Mouse (Mus musculus): Measurements from ENCODE around the gene Rab2b. TPM values are rescaled to one million over a fixed set of nuclear protein-coding genes. Genes with fewer than 3 reads are reported as not detected.

Gene Rab2b
- total and polyA plus RNA-seq, 2 experiments from 2014 or later: 10.3 to 11.9 TPM

- ATAC-seq (ENCODE audit: insufficient read depth, low read depth) (peak; percentile 100), DNase-seq (ENCODE audit: low spot score) (peak; percentile 96)
- H3K9me3 ChIP-seq (replicated peaks; ENCODE audit: control insufficient read depth, low read length): no peaks in the 10 kb centered on the region
- peaks cover 10% of the 10 kb centered on the region for H3K36me3 ChIP-seq (replicated peaks; ENCODE audit: control insufficient read depth, insufficient read depth, low read length)
- peak within 1 kb of the TSS; percentile 86 for H3K9ac ChIP-seq (replicated peaks; ENCODE audit: low read depth, low read length)
- H3K4me2 ChIP-seq (ENCODE audit: low read depth, low read length): peak within 1 kb of the TSS; percentile 86
- H3K4me3 ChIP-seq (ENCODE audit: low read depth, low read length): peak within 1 kb of the TSS; percentile 86
- TF ChIP-seq EP300 (IDR thresholded peaks at IDR 0.05; ENCODE audit: low read depth) (peak; percentile 78; the same call in 1 of the 2 replicates), CTCF (IDR thresholded peaks at IDR 0.05; ENCODE audit: low read depth) (peak; percentile 75)
- peaks cover 11% of the 10 kb centered on the region; the same call in 1 of the 2 replicates for H3K4me1 ChIP-seq (ENCODE audit: control insufficient read depth, insufficient read depth)
- under 1% methylated on average over 54 of the region's 54 CpGs for WGBS
- peak within 1 kb of the TSS; percentile 95 for H3K27ac ChIP-seq (ENCODE audit: low read depth)
- H3K27me3 ChIP-seq (ENCODE audit: control insufficient read depth, insufficient read depth, low read length): no peaks in the 10 kb centered on the region
Measured at GRCm38 (mm10) chr14:52257484-52258213, 21.7 kb downstream of the Rab2b start, which contains the start of gene Chd8. Chd8 (minus strand) TSS chr14:52257780.

GRCm38 (mm10) chr14:52256311-52257175 is 22.8 kb downstream of the Rab2b start:
- no peaks in the 10 kb centered on the region for H3K9me3 ChIP-seq (replicated peaks; ENCODE audit: control insufficient read depth, low read length)
- H3K27me3 ChIP-seq (ENCODE audit: control insufficient read depth, insufficient read depth, low read length): no peaks in the 10 kb centered on the region
- no peaks in the 10 kb centered on the region for H3K36me3 ChIP-seq (replicated peaks; ENCODE audit: control insufficient read depth, insufficient read depth, low read length)
- WGBS: 6% methylated on average over 18 of the region's 18 CpGs
- TF ChIP-seq EP300 (IDR thresholded peaks at IDR 0.05; ENCODE audit: low read depth): no peak
- ATAC-seq (ENCODE audit: insufficient read depth, low read depth) (no peak), DNase-seq (ENCODE audit: low spot score) (no peak)
- peak overlapping the region; percentile 95 for H3K27ac ChIP-seq (ENCODE audit: low read depth)
- peak overlapping the region; percentile 86 for H3K4me3 ChIP-seq (ENCODE audit: low read depth, low read length)
- H3K4me2 ChIP-seq (ENCODE audit: low read depth, low read length): peak overlapping the region; percentile 86
- peak overlapping the region; percentile 86 for H3K9ac ChIP-seq (replicated peaks; ENCODE audit: low read depth, low read length)
- peaks cover 11% of the 10 kb centered on the region; the same call in 1 of the 2 replicates for H3K4me1 ChIP-seq (ENCODE audit: control insufficient read depth, insufficient read depth)

- Histone ChIP-seq H3K4me2 (ENCODE audit: low read depth, low read length) (no peak overlapping the region), H3K36me3 (replicated peaks; ENCODE audit: control insufficient read depth, insufficient read depth, low read length) (no peaks in the 10 kb centered on the region), H3K4me3 (ENCODE audit: low read depth, low read length) (no peak overlapping the region), H3K9me3 (replicated peaks; ENCODE audit: control insufficient read depth, low read length) (no peaks in the 10 kb centered on the region), H3K27ac (ENCODE audit: low read depth) (no peak overlapping the region), H3K27me3 (ENCODE audit: control insufficient read depth, insufficient read depth, low read length) (no peaks in the 10 kb centered on the region), H3K4me1 (ENCODE audit: control insufficient read depth, insufficient read depth) (0 out of 2 replicates have a peak, but pooled peaks cover 7% of the 10 kb centered on the region), H3K9ac (replicated peaks; ENCODE audit: low read depth, low read length) (no peak overlapping the region)
- WGBS: 72% methylated on average over 4 of the region's 4 CpGs
- no peak for TF ChIP-seq EP300 (IDR thresholded peaks at IDR 0.05; ENCODE audit: low read depth)
- TF ChIP-seq CTCF (IDR thresholded peaks at IDR 0.05; ENCODE audit: low read depth): no peak
- DNase-seq (ENCODE audit: low spot score) (no peak), ATAC-seq (ENCODE audit: insufficient read depth, low read depth) (no peak)
Measured at GRCm38 (mm10) chr14:52246129-52246528, 33.2 kb downstream of the Rab2b start.

- 8% methylated on average over 7 of the region's 7 CpGs for WGBS
- peak; percentile 45 for ATAC-seq (ENCODE audit: insufficient read depth, low read depth)
- no peak for DNase-seq (ENCODE audit: low spot score)
Measured at GRCm38 (mm10) chr14:52244690-52245042, 34.7 kb downstream of the Rab2b start.

GRCm38 (mm10) chr14:52244041-52244689 is 35.2 kb downstream of the Rab2b start:
- Histone ChIP-seq H3K27ac (ENCODE audit: low read depth) (peak overlapping the region; percentile 73), H3K27me3 (ENCODE audit: control insufficient read depth, insufficient read depth, low read length) (no peaks in the 10 kb centered on the region), H3K4me3 (ENCODE audit: low read depth, low read length) (peak overlapping the region; percentile 79), H3K4me1 (ENCODE audit: control insufficient read depth, insufficient read depth) (0 out of 2 replicates have a peak, but pooled peaks cover 7% of the 10 kb centered on the region), H3K36me3 (replicated peaks; ENCODE audit: control insufficient read depth, insufficient read depth, low read length) (no peaks in the 10 kb centered on the region), H3K9ac (replicated peaks; ENCODE audit: low read depth, low read length) (peak overlapping the region; percentile 68), H3K4me2 (ENCODE audit: low read depth, low read length) (peak overlapping the region; percentile 65), H3K9me3 (replicated peaks; ENCODE audit: control insufficient read depth, low read length) (no peaks in the 10 kb centered on the region)
- WGBS: under 1% methylated on average over 32 of the region's 32 CpGs
- ATAC-seq (ENCODE audit: insufficient read depth, low read depth) (peak; percentile 99), DNase-seq (ENCODE audit: low spot score) (peak; percentile 97)
- TF ChIP-seq EP300 (IDR thresholded peaks at IDR 0.05; ENCODE audit: low read depth) (no peak), CTCF (IDR thresholded peaks at IDR 0.05; ENCODE audit: low read depth) (no peak)

More at GRCm38 (mm10) chr14:52244690-52245042, 34.7 kb downstream of the Rab2b start:
- Histone ChIP-seq H3K4me1 (ENCODE audit: control insufficient read depth, insufficient read depth) (0 out of 2 replicates have a peak, but pooled peaks cover 7% of the 10 kb centered on the region), H3K4me2 (ENCODE audit: low read depth, low read length) (peak overlapping the region; percentile 65), H3K27me3 (ENCODE audit: control insufficient read depth, insufficient read depth, low read length) (no peaks in the 10 kb centered on the region), H3K27ac (ENCODE audit: low read depth) (peak overlapping the region; percentile 73), H3K4me3 (ENCODE audit: low read depth, low read length) (peak overlapping the region; percentile 79), H3K9ac (replicated peaks; ENCODE audit: low read depth, low read length) (peak overlapping the region; percentile 61), H3K9me3 (replicated peaks; ENCODE audit: control insufficient read depth, low read length) (no peaks in the 10 kb centered on the region), H3K36me3 (replicated peaks; ENCODE audit: control insufficient read depth, insufficient read depth, low read length) (no peaks in the 10 kb centered on the region)
- TF ChIP-seq EP300 (IDR thresholded peaks at IDR 0.05; ENCODE audit: low read depth): no peak
- no peak for TF ChIP-seq CTCF (IDR thresholded peaks at IDR 0.05; ENCODE audit: low read depth)
